Mouse (Mus musculus) monocyte, adult 5-6 weeks (primary cell): ENCODE results near the gene Gm5868. TPM values are rescaled to one million over a fixed set of nuclear protein-coding genes. Genes with fewer than 3 reads are reported as not detected.
"Not testable (repeated sequence)": the region's sequence is repeated elsewhere in the genome, so short reads cannot be mapped to it uniquely, and the experiment has no call there.

Experiments
- ATAC-seq: fragments of 153-309, 156-312 bp; replicated peaks from 2 replicates; pipeline ENCODE4 v1.8.0; 2017; ENCODE audit warnings: mild to moderate bottlenecking; ENCODE audit not compliant: low TSS enrichment, insufficient number of reproducible peaks, severe bottlenecking, poor library complexity, low FRiP score
- total RNA-seq: library from RNA; stranded (forward); fragments of 200-1000, 200-491, 200-594 nt; gene quantifications from 3 replicates; pipeline ENCODE4 v1.2.3, GENCODE M21; 2017

The Gm5868 gene
- total RNA-seq, result not detected in 3 replicates

DNA sequence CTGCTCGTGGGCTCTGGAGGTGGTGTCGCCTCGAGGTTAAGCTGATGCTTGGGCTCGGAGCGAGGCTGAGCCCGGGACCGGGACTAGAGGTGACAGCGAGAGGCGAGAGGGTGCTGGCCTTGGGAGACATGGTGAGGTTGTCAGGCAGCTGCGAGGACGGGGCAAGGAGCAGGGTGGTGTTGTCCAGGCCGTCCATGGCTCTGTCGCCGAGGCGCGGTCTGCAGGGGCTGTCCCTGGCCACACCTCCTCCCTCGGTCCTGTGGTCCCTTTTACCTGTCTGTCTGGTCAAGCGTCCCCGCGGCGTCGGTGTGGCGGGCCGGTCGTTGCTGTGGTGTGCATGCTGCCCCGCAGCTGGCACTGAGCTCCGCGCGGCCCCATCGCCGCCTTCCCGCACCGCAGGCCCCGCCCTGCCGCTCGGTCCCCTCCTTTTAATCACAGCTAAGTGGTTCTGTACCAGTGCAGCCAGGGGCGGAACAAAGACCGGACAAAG lies at the start of gene Gm5868:
Gene Gm5868, minus strand, starts transcription at position 360 of the 490 bp plus-strand sequence.
- ATAC-seq, result no peak

- ATAC-seq, result no peak
Observed at GRCm38 (mm10) chr5:72636576-72636975, 49.2 kb upstream of the Gm5868 start.

DNA sequence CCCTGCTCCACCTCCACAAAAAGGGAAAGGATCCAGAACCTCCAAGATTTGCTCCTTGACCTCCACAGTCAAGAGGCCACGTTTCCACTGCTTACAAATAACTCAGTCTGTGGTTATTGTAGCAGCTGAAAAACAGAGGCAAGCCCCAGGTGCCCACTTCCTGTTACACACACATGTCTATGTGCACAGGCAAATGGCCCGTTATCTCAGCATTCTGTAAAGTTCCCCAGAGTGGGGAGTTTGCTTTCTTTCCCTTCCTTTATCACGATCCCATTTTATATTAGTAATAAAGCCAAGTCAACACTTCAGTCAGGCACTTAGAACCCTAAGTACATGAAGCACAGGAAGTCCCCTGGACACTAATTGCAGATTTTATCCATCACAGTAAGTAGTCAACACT lies 48.8 kb upstream of the Gm5868 start:
- no peak for ATAC-seq

GRCm38 (mm10) chr5:72634791-72635271 lies 47.5 kb upstream of the Gm5868 start:
- ATAC-seq, result peak; percentile 79; the same call in 1 of the 2 replicates

- no peak for ATAC-seq
Observed at GRCm38 (mm10) chr5:72630026-72630425, 42.7 kb upstream of the Gm5868 start.

GRCm38 (mm10) chr5:72621022-72621421 lies 33.7 kb upstream of the Gm5868 start:
- ATAC-seq, result no peak

DNA sequence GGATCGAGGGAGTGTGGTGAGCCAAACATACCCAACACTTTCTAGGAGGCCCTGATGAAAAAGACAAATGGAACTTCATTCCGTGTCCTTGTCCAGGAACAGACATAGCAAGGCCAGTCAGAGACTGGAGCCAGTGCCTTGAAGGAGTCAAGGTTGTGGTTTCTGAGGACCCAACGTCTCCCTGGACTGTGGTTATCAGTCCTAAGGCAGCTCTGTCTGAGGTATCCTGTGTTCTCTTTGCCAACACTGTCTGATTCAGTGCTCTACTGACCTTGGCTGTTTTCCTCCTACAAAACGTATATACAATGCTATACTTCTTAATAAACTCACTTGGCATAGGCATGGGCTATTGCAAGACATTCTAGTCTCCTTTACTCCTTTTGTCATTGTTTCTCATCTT lies 30.1 kb upstream of the Gm5868 start:
- ATAC-seq, result no peak

GRCm38 (mm10) chr5:72603138-72603537 lies 15.8 kb upstream of the Gm5868 start:
- no peak for ATAC-seq

- no peak for ATAC-seq
Observed at GRCm38 (mm10) chr5:72601006-72601405, 13.7 kb upstream of the Gm5868 start.

GRCm38 (mm10) chr5:72586667-72587191 lies 622 bp downstream of the Gm5868 start:
- not testable (repeated sequence) for ATAC-seq

GRCm38 (mm10) chr5:72586122-72586521 lies 1.2 kb downstream of the Gm5868 start:
- ATAC-seq, result not testable (repeated sequence)

- not testable (repeated sequence) for ATAC-seq
Observed at GRCm38 (mm10) chr5:72580970-72581332, 6.4 kb downstream of the Gm5868 start, which contains the start of gene Zar1. Zar1 (minus strand) TSS chr5:72581254.

DNA sequence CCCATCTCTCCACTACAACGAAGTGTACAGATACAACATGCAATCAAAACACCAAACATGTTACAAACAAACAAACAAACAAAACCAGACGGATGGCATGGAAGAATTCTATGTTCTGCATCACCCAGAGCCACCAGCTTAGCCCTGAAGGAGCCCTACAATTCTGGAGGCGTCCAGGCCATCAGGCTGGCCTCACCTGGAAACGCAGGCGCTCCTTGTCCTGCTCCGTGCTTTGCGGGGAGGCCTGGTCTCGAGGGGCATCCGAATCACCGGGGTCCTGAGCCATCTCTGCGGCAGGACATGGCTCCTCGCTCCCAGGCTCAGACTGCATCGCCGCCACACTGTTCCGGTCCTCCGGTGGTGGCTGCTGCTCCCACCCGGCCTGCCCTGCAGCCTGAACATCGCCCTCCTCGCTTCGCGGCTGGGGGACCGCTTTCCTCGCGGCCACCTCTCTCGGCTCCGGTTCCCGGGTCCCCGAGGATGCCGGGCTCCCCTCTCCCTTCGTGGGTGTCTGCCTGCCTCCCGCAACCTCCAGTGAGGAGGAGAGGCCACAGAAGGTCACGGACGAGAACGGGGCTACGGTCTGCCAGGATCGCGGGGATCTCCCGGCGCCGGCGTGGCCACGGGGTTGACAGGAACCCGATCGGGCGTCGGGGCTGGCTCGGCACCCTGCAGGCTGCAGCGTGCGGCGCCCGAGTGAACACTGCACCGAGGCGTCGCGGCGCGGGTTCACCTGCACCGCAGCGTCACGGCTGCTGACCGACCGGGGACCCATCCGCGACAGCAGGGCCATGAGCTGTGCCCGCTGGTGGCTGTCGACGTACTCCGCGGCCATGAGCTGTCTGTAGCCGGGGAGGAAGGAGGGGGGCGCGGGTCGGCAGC lies 7.0 kb downstream of the Gm5868 start:
- ATAC-seq, result peak; percentile 31; the same call in 1 of the 2 replicates

DNA sequence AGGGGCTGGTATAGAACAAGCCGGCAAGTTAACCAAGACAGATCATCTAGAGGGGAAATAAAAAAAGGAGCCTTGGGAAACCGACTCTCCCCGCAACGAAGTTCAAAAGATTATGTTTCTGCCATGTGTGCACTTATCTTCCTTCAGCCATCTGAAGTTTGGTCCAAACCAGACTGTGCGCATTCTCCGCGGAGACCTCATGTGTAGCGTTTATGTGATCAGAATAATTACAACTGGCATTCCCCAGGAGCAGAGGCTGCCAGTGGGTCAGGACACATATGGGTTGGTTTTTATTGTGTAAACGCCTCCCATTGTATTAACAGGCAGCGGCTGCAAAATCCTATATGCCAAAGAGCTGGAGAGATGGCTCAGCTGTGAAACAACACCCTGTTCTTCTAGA lies 7.8 kb downstream of the Gm5868 start:
- ATAC-seq, result not testable (repeated sequence)

GRCm38 (mm10) chr5:72565621-72566020 lies 21.7 kb downstream of the Gm5868 start:
- ATAC-seq, result no peak

DNA sequence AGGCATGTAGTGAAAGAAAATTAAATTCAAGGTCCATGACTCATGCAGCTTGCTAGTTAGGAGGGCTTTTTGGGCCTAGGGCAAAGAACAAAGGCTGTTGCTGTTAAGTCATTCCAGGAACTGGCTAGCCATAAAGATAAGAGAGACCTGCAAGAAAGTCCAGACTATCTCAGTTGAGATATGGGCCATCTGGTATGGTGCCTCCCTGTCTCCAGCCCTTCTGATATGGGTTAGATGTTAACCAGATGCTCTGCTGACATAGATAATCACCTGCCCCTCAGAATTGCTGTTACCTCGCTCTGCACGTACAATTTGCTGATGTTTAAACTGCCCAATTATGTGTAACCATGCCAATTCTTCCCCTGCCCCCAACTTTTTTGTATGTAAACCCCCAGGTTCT lies 24.2 kb downstream of the Gm5868 start:
- ATAC-seq, result not testable (repeated sequence)

GRCm38 (mm10) chr5:72560976-72561628 lies 26.2 kb downstream of the Gm5868 start:
- no peak for ATAC-seq

DNA sequence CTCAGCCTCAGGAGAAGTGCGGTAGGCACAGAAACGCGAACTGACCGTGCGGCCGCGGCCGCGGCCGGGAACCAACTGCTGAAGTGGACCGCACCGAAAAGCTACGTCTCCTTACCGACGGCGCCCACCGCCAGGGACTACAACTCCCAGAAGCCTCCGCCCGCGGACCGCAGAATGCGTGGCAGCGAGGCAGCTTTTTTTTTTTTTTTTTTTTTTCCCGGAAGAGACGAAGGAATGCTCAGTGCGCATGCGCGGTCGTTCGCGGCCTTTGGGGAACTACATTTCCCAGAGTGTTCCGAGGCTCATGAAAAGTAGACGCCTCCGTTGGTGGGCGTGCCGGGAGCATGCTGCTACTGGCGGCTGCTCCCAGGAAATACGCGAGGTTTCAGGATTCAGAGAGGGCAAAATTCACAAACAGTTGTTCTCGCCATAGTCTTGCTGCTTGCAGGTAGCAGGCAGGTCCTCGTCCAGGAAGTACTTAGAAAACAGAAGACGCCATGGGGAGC lies 27.8 kb downstream of the Gm5868 start, which contains the start of gene Nfxl1:
Gene Nfxl1, minus strand, starts transcription at position 141 of the 506 bp plus-strand sequence.
- ATAC-seq, result peak; percentile 91
